Mouse (Mus musculus): ENCODE data around the gene Epha8. TPM values are rescaled to one million over a fixed set of nuclear protein-coding genes. Genes with fewer than 3 reads are reported as not detected.

The Epha8 gene
- total and polyA plus RNA-seq, 3 experiments = 0.08 TPM; not detected in 2

- H3K79me2 ChIP-seq (replicated peaks; ENCODE audit: control insufficient read depth, insufficient read depth, low read length) = no peaks in the 10 kb centered on the region
- H3K36me3 ChIP-seq (ENCODE audit: control insufficient read depth, insufficient read depth, low read length) = no peaks in the 10 kb centered on the region
- intact Hi-C loops (cut with DNase I) = no loop called here
- 79% methylated on average over 8 of the region's 8 CpGs for WGBS
- H3K4me3 ChIP-seq = no peak overlapping the region
- TF ChIP-seq CTCF (IDR thresholded peaks at IDR 0.05) (no peak), POLR2A (IDR thresholded peaks at IDR 0.05; ENCODE audit: insufficient read depth, low read depth, low read length) (no peak), EP300 (IDR thresholded peaks at IDR 0.05; ENCODE audit: insufficient read depth, low read depth, low read length) (no peak)
- no peak for DNase-seq
- no peaks in the 10 kb centered on the region for H3K27me3 ChIP-seq (ENCODE audit: control insufficient read depth, insufficient read depth, low read length)
- H3K4me1 ChIP-seq (ENCODE audit: control insufficient read depth, insufficient read depth, low read length) = no peaks in the 10 kb centered on the region
- no peak overlapping the region for H3K9ac ChIP-seq (ENCODE audit: low read depth, low read length)
- no peak overlapping the region for H3K27ac ChIP-seq
These were observed 37.8 kb downstream of the Epha8 start for GRCm38 (mm10) chr4:136918834-136919233.

GRCm38 (mm10) chr4:136917165-136917524, 39.5 kb downstream of the Epha8 start:
- intact Hi-C loops (cut with DNase I) = no loop called here
- H3K9ac ChIP-seq (ENCODE audit: low read depth, low read length) = no peak overlapping the region
- no peak for DNase-seq
- H3K36me3 ChIP-seq (ENCODE audit: control insufficient read depth, insufficient read depth, low read length) = no peaks in the 10 kb centered on the region
- H3K27me3 ChIP-seq (ENCODE audit: control insufficient read depth, insufficient read depth, low read length) = no peaks in the 10 kb centered on the region
- WGBS = 40% methylated on average over 7 of the region's 7 CpGs
- no peak overlapping the region for H3K27ac ChIP-seq
- H3K4me3 ChIP-seq = no peak overlapping the region
- TF ChIP-seq CTCF (IDR thresholded peaks at IDR 0.05) = no peak
- TF ChIP-seq POLR2A (IDR thresholded peaks at IDR 0.05; ENCODE audit: insufficient read depth, low read depth, low read length) = no peak
- no peak for TF ChIP-seq EP300 (IDR thresholded peaks at IDR 0.05; ENCODE audit: insufficient read depth, low read depth, low read length)
- H3K79me2 ChIP-seq (replicated peaks; ENCODE audit: control insufficient read depth, insufficient read depth, low read length) = no peaks in the 10 kb centered on the region
- H3K4me1 ChIP-seq (ENCODE audit: control insufficient read depth, insufficient read depth, low read length) = no peaks in the 10 kb centered on the region

GRCm38 (mm10) chr4:136916359-136917164, 40.1 kb downstream of the Epha8 start:
- no peak for DNase-seq
- Histone ChIP-seq H3K79me2 (replicated peaks; ENCODE audit: control insufficient read depth, insufficient read depth, low read length) (no peaks in the 10 kb centered on the region), H3K4me1 (ENCODE audit: control insufficient read depth, insufficient read depth, low read length) (no peaks in the 10 kb centered on the region), H3K9ac (ENCODE audit: low read depth, low read length) (no peak overlapping the region), H3K36me3 (ENCODE audit: control insufficient read depth, insufficient read depth, low read length) (no peaks in the 10 kb centered on the region), H3K27me3 (ENCODE audit: control insufficient read depth, insufficient read depth, low read length) (no peaks in the 10 kb centered on the region), H3K27ac (no peak overlapping the region), H3K4me3 (no peak overlapping the region)
- TF ChIP-seq POLR2A (IDR thresholded peaks at IDR 0.05; ENCODE audit: insufficient read depth, low read depth, low read length) (no peak), EP300 (IDR thresholded peaks at IDR 0.05; ENCODE audit: insufficient read depth, low read depth, low read length) (no peak), CTCF (IDR thresholded peaks at IDR 0.05) (no peak)
- intact Hi-C loops (cut with DNase I) = no loop called here
- 69% methylated on average over 20 of the region's 20 CpGs for WGBS

GRCm38 (mm10) chr4:136912841-136913240, 43.8 kb downstream of the Epha8 start:
- Histone ChIP-seq H3K9ac (ENCODE audit: low read depth, low read length) (no peak overlapping the region), H3K36me3 (ENCODE audit: control insufficient read depth, insufficient read depth, low read length) (no peaks in the 10 kb centered on the region), H3K4me3 (no peak overlapping the region), H3K27me3 (ENCODE audit: control insufficient read depth, insufficient read depth, low read length) (peaks cover 2% of the 10 kb centered on the region; the same call in 1 of the 2 replicates), H3K79me2 (replicated peaks; ENCODE audit: control insufficient read depth, insufficient read depth, low read length) (no peaks in the 10 kb centered on the region), H3K27ac (no peak overlapping the region), H3K4me1 (ENCODE audit: control insufficient read depth, insufficient read depth, low read length) (no peaks in the 10 kb centered on the region)
- intact Hi-C loops (cut with DNase I) = no loop called here
- WGBS = 17% methylated on average over 9 of the region's 9 CpGs
- TF ChIP-seq CTCF (IDR thresholded peaks at IDR 0.05) (no peak), POLR2A (IDR thresholded peaks at IDR 0.05; ENCODE audit: insufficient read depth, low read depth, low read length) (no peak), EP300 (IDR thresholded peaks at IDR 0.05; ENCODE audit: insufficient read depth, low read depth, low read length) (no peak)
- no peak for DNase-seq

GRCm38 (mm10) chr4:136911804-136912203, 44.8 kb downstream of the Epha8 start:
- no peak for TF ChIP-seq POLR2A (IDR thresholded peaks at IDR 0.05; ENCODE audit: insufficient read depth, low read depth, low read length)
- no peak for TF ChIP-seq CTCF (IDR thresholded peaks at IDR 0.05)
- TF ChIP-seq EP300 (IDR thresholded peaks at IDR 0.05; ENCODE audit: insufficient read depth, low read depth, low read length) = no peak
- WGBS = 43% methylated on average over 9 of the region's 9 CpGs
- no peak overlapping the region for H3K9ac ChIP-seq (ENCODE audit: low read depth, low read length)
- DNase-seq = no peak
- H3K4me1 ChIP-seq (ENCODE audit: control insufficient read depth, insufficient read depth, low read length) = no peaks in the 10 kb centered on the region
- H3K27ac ChIP-seq = no peak overlapping the region
- no peak overlapping the region for H3K4me3 ChIP-seq
- peaks cover 2% of the 10 kb centered on the region; the same call in 1 of the 2 replicates for H3K27me3 ChIP-seq (ENCODE audit: control insufficient read depth, insufficient read depth, low read length)
- intact Hi-C loops (cut with DNase I) = no loop called here
- no peaks in the 10 kb centered on the region for H3K36me3 ChIP-seq (ENCODE audit: control insufficient read depth, insufficient read depth, low read length)
- H3K79me2 ChIP-seq (replicated peaks; ENCODE audit: control insufficient read depth, insufficient read depth, low read length) = no peaks in the 10 kb centered on the region

GRCm38 (mm10) chr4:136911211-136911646, 45.4 kb downstream of the Epha8 start:
- no peak for DNase-seq
- Histone ChIP-seq H3K27me3 (ENCODE audit: control insufficient read depth, insufficient read depth, low read length) (peaks cover 3% of the 10 kb centered on the region; the same call in 1 of the 2 replicates), H3K36me3 (ENCODE audit: control insufficient read depth, insufficient read depth, low read length) (no peaks in the 10 kb centered on the region), H3K79me2 (replicated peaks; ENCODE audit: control insufficient read depth, insufficient read depth, low read length) (no peaks in the 10 kb centered on the region), H3K27ac (no peak overlapping the region), H3K9ac (ENCODE audit: low read depth, low read length) (no peak overlapping the region), H3K4me3 (no peak overlapping the region), H3K4me1 (ENCODE audit: control insufficient read depth, insufficient read depth, low read length) (no peaks in the 10 kb centered on the region)
- TF ChIP-seq POLR2A (IDR thresholded peaks at IDR 0.05; ENCODE audit: insufficient read depth, low read depth, low read length) = no peak
- no peak for TF ChIP-seq EP300 (IDR thresholded peaks at IDR 0.05; ENCODE audit: insufficient read depth, low read depth, low read length)
- no peak for TF ChIP-seq CTCF (IDR thresholded peaks at IDR 0.05)
- intact Hi-C loops (cut with DNase I) = no loop called here
- 16% methylated on average over 17 of the region's 17 CpGs for WGBS

Data from heart, adult 2 months (tissue).